Mouse (Mus musculus): ENCODE data around the gene Rpl36a-ps1.

Gene Rpl36a-ps1

GRCm38 (mm10) chr14:98951626-98952290 is 42.4 kb downstream of the Rpl36a-ps1 start:
- DNase-seq (ENCODE audit: low read depth, low spot score) = no peak
